Mouse (Mus musculus) ES-Bruce4 (cell line): Measurements from ENCODE around the gene Rassf4.

ENCODE experiments used
- CTCF ChIP-seq: IDR thresholded peaks from one replicate; pipeline ENCODE4 v1.8.1; 2011; ENCODE audit warnings: low read depth, low read length
- EP300 ChIP-seq: IDR thresholded peaks from 2 replicates; pipeline ENCODE4 v1.6.1; 2011; ENCODE audit warnings: low read depth, low read length; ENCODE audit not compliant: insufficient read depth
- POLR2A ChIP-seq: IDR thresholded peaks from one replicate; pipeline ENCODE4 v1.8.1; 2011; ENCODE audit warnings: low read length; ENCODE audit not compliant: insufficient read depth

- TF ChIP-seq POLR2A (no peak), CTCF (no peak), EP300 (no peak)
These were observed 45.7 kb downstream of the Rassf4 start for GRCm38 (mm10) chr6:116628095-116628494.
